Mouse (Mus musculus) cortical plate, adult 2 months (tissue): Measurements from ENCODE around the gene Nfib. TPM values are rescaled to one million over a fixed set of nuclear protein-coding genes. Genes with fewer than 3 reads are reported as not detected.
A peak's percentile ranks its signal among the peaks of the same experiment; 100 is the strongest.

Experiments used
- H3K27ac ChIP-seq: fragments of 200-500 bp; 2 replicates; pipeline ENCODE4 v1.5.1; 2012; ENCODE audit warnings: low read length, control low read depth, inconsistent platforms; ENCODE audit not compliant: insufficient read depth
- H3K4me1 ChIP-seq: fragments of 200-500 bp; 2 replicates; pipeline ENCODE4 v1.6.1; 2011; ENCODE audit warnings: low read length; ENCODE audit not compliant: control insufficient read depth, insufficient read depth
- H3K4me3 ChIP-seq: fragments of 200-500 bp; 2 replicates; pipeline ENCODE4 v1.5.1; 2011; ENCODE audit warnings: mild to moderate bottlenecking, low read length, control low read depth; ENCODE audit not compliant: insufficient read depth
- CTCF ChIP-seq: fragments of 200-500 bp; IDR thresholded peaks from 2 replicates; pipeline ENCODE4 v1.5.1; 2011; ENCODE audit warnings: mild to moderate bottlenecking, control low read depth, low read length; ENCODE audit not compliant: insufficient read depth; ENCODE audit errors: extremely low read depth
- POLR2A ChIP-seq: fragments of 200-500 bp; IDR thresholded peaks from 2 replicates; pipeline ENCODE4 v1.6.1; 2011; ENCODE audit warnings: mild to moderate bottlenecking, low read length, control low read depth; ENCODE audit not compliant: insufficient read depth; ENCODE audit errors: extremely low read depth
- polyA plus RNA-seq: library from polyadenylated mRNA; depleted of rRNA; stranded (reverse); fragments of >200 nt; gene quantifications from 2 replicates; pipeline ENCODE4 v1.2.3, GENCODE M21; 2012

Nfib gene
- polyA plus RNA-seq, 1 experiment, result 31.8 TPM

DNA sequence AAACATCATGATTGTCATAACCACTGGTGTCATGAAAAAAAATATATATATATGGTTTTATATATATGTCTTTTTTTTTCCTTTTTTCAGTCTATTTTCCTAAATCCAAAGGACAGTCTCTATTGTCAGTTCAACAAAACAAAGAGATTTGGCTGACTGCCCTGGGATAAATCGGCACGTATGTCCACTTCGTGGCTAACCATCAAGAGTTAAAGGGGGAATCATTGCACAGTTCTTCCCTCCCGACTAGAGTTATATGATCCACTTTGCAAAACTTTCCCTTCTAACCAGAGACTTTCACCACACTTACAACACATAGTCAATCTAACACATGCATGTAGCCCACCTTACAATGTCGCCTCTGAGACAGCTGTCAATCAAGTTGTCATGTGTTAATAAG is 209.2 kb downstream of the Nfib start:
- Histone ChIP-seq H3K27ac (no peak overlapping the region), H3K4me1 (peaks cover 11% of the 10 kb centered on the region), H3K4me3 (peak overlapping the region; percentile 54; the same call in 1 of the 2 replicates)
- no peak for TF ChIP-seq POLR2A
- no peak for TF ChIP-seq CTCF

- Histone ChIP-seq H3K4me3 (no peak overlapping the region; the same call in 1 of the 2 replicates), H3K27ac (peak overlapping the region; percentile 87), H3K4me1 (peaks cover 11% of the 10 kb centered on the region)
- TF ChIP-seq CTCF (no peak), POLR2A (no peak)
These were observed 209.9 kb downstream of the Nfib start for GRCm38 (mm10) chr4:82495605-82496004.

DNA sequence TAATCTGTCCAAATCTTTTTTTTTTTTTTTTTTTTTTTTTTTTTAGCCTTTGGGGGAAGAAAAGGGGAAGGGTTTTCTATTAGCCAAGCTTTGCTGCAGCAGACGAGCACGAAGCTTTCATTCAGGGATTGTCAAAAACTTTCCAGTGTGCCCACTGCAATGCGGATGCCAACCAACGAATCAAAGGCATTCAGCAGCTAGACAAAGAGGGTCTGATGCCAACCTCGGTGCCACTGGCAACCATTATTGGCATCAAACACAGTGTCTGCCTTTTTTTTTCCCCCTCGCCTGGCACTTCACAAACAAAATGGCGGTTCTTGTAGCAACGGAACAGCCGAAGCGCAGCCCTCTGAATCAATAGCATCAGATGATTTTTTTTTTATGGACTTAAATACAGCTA is 210.7 kb downstream of the Nfib start:
- peaks cover 8% of the 10 kb centered on the region for H3K4me1 ChIP-seq
- peak overlapping the region; percentile 10 for H3K4me3 ChIP-seq
- 0 out of 2 replicates have a peak overlapping the region, but pooled peaks have one; percentile 1 for H3K27ac ChIP-seq
- TF ChIP-seq POLR2A (no peak), CTCF (no peak)

DNA sequence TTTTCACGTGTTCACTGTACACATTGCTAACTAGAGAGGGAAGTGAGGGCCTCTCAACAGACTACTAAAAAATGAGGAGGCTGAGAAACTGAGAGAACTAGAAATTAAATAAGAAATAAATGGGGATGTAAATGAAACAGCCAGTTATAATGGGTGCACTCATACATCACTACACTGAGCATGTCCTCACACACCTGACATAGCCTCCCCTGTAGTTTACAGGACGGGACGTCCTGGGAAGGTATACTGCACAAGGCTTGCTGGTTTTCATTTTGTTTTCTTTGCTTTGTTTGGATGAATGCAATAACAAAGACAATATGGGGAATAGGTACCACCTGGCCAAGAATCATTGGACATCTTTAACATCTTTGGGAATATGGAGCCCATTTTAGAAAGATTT is 211.1 kb downstream of the Nfib start:
- Histone ChIP-seq H3K4me3 (peak overlapping the region; percentile 10; the same call in 1 of the 2 replicates), H3K4me1 (peaks cover 9% of the 10 kb centered on the region; the same call in 1 of the 2 replicates), H3K27ac (no peak overlapping the region)
- TF ChIP-seq POLR2A (no peak), CTCF (no peak)

GRCm38 (mm10) chr4:82493865-82494264 is 211.7 kb downstream of the Nfib start:
- TF ChIP-seq POLR2A (no peak), CTCF (no peak)
- peaks cover 9% of the 10 kb centered on the region; the same call in 1 of the 2 replicates for H3K4me1 ChIP-seq
- H3K27ac ChIP-seq, result no peak overlapping the region
- H3K4me3 ChIP-seq, result no peak overlapping the region

- TF ChIP-seq POLR2A (no peak), CTCF (no peak)
- H3K27ac ChIP-seq, result no peak overlapping the region
- H3K4me1 ChIP-seq, result peaks cover 9% of the 10 kb centered on the region; the same call in 1 of the 2 replicates
- H3K4me3 ChIP-seq, result no peak overlapping the region
These were observed 212.2 kb downstream of the Nfib start for GRCm38 (mm10) chr4:82493363-82493762.

DNA sequence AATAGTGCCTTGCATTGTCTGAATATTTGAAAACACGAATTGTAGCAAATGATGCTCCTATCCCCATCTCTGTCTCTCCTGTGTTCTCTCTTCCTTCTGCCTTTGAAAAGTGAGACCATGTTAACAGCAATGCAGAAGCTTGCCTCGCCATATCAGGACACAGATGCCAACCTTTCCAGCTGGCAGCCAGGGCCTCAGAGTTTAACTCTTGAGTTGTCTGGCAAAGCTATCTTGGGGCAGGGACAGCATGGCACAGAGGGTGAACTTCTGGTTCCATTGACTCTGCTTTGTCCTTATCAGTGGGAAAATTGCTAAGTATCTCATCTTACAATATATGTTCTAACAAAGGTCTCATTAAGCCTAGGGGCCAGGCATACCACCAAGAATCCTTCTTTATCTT is 212.8 kb downstream of the Nfib start:
- no peak overlapping the region for H3K4me3 ChIP-seq
- H3K27ac ChIP-seq, result no peak overlapping the region
- H3K4me1 ChIP-seq, result peaks cover 7% of the 10 kb centered on the region; the same call in 1 of the 2 replicates
- TF ChIP-seq CTCF (no peak), POLR2A (no peak)

- no peak for TF ChIP-seq CTCF
- TF ChIP-seq POLR2A, result no peak
- Histone ChIP-seq H3K27ac (no peak overlapping the region), H3K4me1 (peaks cover 7% of the 10 kb centered on the region; the same call in 1 of the 2 replicates), H3K4me3 (no peak overlapping the region)
These were observed 215.6 kb downstream of the Nfib start for GRCm38 (mm10) chr4:82489939-82490338.

DNA sequence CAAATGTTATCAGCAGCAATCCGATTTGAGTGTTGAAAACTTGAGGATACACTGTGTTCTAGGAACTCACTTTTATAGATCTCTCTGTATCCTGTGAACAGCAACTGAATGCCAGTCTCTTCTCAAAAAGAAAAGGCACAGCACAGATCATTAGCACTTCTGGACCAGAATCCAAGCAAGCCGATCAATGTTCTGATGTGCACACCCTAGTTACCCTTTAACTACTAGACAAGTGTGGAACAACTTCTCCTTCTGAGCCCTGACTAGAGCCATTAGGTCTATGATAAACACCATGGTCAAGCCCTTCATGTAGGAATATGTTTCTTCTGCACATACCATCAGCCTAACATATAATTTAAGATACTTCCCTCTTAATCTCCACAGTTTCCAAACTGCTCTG is 219.6 kb downstream of the Nfib start:
- Histone ChIP-seq H3K4me3 (no peak overlapping the region), H3K27ac (no peak overlapping the region), H3K4me1 (peaks cover 8% of the 10 kb centered on the region)
- TF ChIP-seq POLR2A, result no peak
- no peak for TF ChIP-seq CTCF

DNA sequence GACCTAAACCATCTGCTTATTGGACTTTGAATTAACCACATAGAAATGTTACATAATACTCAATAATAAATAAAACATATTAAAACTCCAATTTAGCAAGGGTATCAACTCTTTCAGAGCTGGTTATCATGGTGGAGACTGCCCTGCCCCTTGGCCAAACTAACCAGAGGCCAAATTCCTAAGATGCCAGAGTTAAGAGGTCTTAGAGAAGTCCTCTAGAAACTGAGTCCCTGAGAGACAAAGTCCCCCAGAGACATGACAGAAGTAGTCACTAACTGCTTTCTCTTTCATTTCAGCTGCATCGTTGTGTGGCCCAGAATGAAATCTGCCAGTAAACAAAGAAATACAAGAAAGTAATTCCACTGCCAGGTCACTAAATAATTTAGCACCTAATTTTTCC is 221.7 kb downstream of the Nfib start:
- H3K27ac ChIP-seq, result no peak overlapping the region
- no peak overlapping the region for H3K4me3 ChIP-seq
- H3K4me1 ChIP-seq, result peaks cover 6% of the 10 kb centered on the region
- TF ChIP-seq POLR2A (no peak), CTCF (no peak)
